Mouse (Mus musculus) G1E (cell line): ENCODE data around the gene Sh3rf3. TPM values are rescaled to one million over a fixed set of nuclear protein-coding genes. Genes with fewer than 3 reads are reported as not detected.

ENCODE experiments used
- ATAC-seq: 2 replicates; pipeline ENCODE4 v1.8.0; 2016; ENCODE audit warnings: mild to moderate bottlenecking; ENCODE audit not compliant: insufficient number of reproducible peaks, poor library complexity, low FRiP score, severe bottlenecking; ENCODE audit errors: extremely low read depth
- DNase-seq: peaks from one replicate; pipeline ENCODE4 v3.0.0; 2012; ENCODE audit warnings: low spot score
- H3K27me3 ChIP-seq: 2 replicates; pipeline ENCODE4 v1.6.1; 2012; ENCODE audit warnings: mild to moderate bottlenecking, low read length, inconsistent platforms; ENCODE audit not compliant: insufficient read depth
- H3K36me3 ChIP-seq: replicated peaks from 2 replicates; pipeline ENCODE3; 2012; ENCODE audit warnings: mild to moderate bottlenecking, inconsistent platforms
- H3K4me1 ChIP-seq: 2 replicates; pipeline ENCODE4 v1.6.1; 2012; ENCODE audit warnings: low read depth, low read length, inconsistent platforms, mixed read lengths; ENCODE audit not compliant: insufficient read depth
- H3K4me3 ChIP-seq: 2 replicates; pipeline ENCODE4 v1.5.1; 2012; ENCODE audit warnings: low read depth, mild to moderate bottlenecking, inconsistent platforms, low read length, moderate library complexity, mixed read lengths
- H3K9me3 ChIP-seq: replicated peaks from 2 replicates; pipeline ENCODE4 v1.6.1; 2012; ENCODE audit warnings: inconsistent platforms
- CTCF ChIP-seq: IDR thresholded peaks from 2 replicates; pipeline ENCODE4 v1.5.1; 2012; ENCODE audit warnings: low read depth, low read length, inconsistent platforms, mixed read lengths
- GATA1 ChIP-seq: IDR thresholded peaks from 2 replicates; pipeline ENCODE4 v1.6.1; 2012; ENCODE audit warnings: borderline replicate concordance, low read length, inconsistent platforms, mixed read lengths
- GATA2 ChIP-seq: IDR thresholded peaks from 2 replicates; pipeline ENCODE4 v1.6.1; 2012; ENCODE audit warnings: low read depth, low read length, inconsistent platforms, borderline replicate concordance
- POLR2AphosphoS5 ChIP-seq: IDR thresholded peaks from 2 replicates; pipeline ENCODE4 v1.6.1; 2012; ENCODE audit warnings: low read depth, low read length, inconsistent platforms; ENCODE audit not compliant: insufficient replicate concordance
- TAL1 ChIP-seq: conservative IDR thresholded peaks from 2 replicates; pipeline ENCODE4 v1.6.1; 2012; ENCODE audit warnings: low read depth, low read length, inconsistent platforms, mixed read lengths
- polyA plus RNA-seq: library from polyadenylated mRNA; stranded (reverse); fragments of >175 nt; gene quantifications from 2 replicates; pipeline ENCODE4 v1.2.3, GENCODE M21; 2012
- total RNA-seq, 2 experiments: library from RNA; stranded (forward) in 1 of 2; stranded (reverse) in 1 of 2; fragments of 200-1000 nt in 1 of 2; fragments of >200 nt in 1 of 2; fragmentation: Nextera tagmentation in 1 of 2; gene quantifications; 2 replicates each; pipeline ENCODE4 v1.2.3; 2014 to 2017

The Sh3rf3 gene
- total and polyA plus RNA-seq, 3 experiments, result 0.22 TPM; not detected in 2

DNA sequence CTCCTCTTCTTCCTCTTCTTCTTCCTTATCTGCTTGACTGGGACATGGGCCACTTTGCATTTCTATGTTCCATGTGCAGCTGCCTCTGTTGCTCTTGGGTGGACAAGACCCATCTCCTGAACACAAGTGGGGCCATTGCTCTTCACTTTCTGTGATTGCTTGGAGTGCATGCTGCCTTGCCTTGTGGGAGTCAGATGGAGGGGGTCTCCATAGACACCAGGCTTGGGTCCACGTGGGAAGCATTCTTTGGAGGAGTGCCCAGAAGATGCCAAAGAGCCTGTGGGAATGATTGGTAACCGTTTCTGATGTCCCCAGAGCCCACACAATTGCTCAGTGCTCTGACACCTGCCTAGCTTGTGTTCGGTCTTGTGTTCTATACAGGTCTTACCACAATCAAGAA lies 124.4 kb downstream of the Sh3rf3 start:
- no peaks in the 10 kb centered on the region for H3K27me3 ChIP-seq
- DNase-seq (no peak), ATAC-seq (no peak)
- no peaks in the 10 kb centered on the region for H3K36me3 ChIP-seq
- no peaks in the 10 kb centered on the region for H3K4me1 ChIP-seq
- H3K9me3 ChIP-seq, result no peaks in the 10 kb centered on the region
- no peak for TF ChIP-seq CTCF
- no peak for TF ChIP-seq POLR2AphosphoS5
- no peak for TF ChIP-seq GATA2
- no peak for TF ChIP-seq GATA1
- TF ChIP-seq TAL1, result no peak
- H3K4me3 ChIP-seq, result no peak overlapping the region

DNA sequence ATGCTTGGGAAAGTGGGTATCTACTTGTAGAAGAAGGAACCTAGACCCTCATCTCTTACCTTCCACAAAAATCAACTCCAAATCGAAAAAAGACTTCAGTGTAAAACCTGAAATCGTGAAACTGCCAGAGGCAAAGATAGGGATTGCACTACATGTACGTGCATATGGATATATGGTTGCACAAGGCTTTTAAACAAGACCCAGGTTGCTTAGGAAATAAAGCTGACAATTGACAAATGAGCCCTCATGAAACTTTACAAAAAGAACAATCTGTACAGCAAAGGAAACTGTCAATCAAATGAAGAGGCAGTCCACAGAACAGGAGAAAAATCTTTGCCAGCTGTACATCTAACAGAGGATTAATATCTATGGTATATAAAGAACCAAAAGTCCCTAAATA lies 129.7 kb downstream of the Sh3rf3 start:
- TF ChIP-seq TAL1, result no peak
- no peak overlapping the region for H3K4me3 ChIP-seq
- no peaks in the 10 kb centered on the region for H3K4me1 ChIP-seq
- ATAC-seq, result no peak
- DNase-seq, result no peak
- no peaks in the 10 kb centered on the region for H3K9me3 ChIP-seq
- no peaks in the 10 kb centered on the region for H3K27me3 ChIP-seq
- H3K36me3 ChIP-seq, result no peaks in the 10 kb centered on the region

DNA sequence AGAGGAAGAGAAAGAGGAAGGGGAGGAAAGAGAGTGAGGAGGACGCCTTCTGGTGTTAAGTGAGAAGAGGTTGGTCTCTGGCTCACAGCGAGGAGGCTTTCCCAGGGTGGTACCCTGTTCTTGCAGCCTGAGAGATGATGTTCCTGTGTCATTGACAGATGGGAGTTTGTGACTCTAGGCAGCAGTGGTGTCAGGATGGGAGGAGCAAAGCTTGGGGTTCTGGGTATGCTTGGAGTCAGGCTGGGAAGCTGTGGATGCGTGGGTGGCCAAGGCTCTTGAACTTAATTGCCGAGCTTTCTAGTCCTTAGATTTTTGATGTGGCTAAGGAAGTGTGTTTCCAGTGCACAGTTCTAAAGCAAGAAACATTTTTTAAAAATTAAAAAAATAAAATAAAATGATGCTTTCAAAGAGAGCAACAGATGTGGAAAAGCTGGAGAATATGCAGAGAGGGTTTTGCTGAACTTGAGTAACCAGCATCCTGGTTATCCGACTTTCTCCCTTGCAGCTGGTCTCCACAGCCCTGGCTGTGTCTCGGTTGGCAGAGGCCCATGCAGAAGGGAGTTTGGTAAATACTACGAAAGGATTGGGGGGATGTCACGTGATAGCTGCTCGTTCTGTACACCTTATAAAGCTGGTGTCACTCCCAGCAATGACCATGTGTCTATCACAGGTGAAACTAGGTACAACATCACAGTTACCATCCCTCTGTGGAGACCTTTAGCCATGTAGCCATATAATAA lies 130.7 kb downstream of the Sh3rf3 start:
- H3K27me3 ChIP-seq, result no peaks in the 10 kb centered on the region
- H3K4me3 ChIP-seq, result no peak overlapping the region
- no peak for ATAC-seq
- TF ChIP-seq TAL1 (no peak), POLR2AphosphoS5 (no peak), GATA1 (no peak), GATA2 (no peak), CTCF (no peak)
- no peak for DNase-seq
- no peaks in the 10 kb centered on the region for H3K4me1 ChIP-seq
- H3K9me3 ChIP-seq, result no peaks in the 10 kb centered on the region
- H3K36me3 ChIP-seq, result no peaks in the 10 kb centered on the region

DNA sequence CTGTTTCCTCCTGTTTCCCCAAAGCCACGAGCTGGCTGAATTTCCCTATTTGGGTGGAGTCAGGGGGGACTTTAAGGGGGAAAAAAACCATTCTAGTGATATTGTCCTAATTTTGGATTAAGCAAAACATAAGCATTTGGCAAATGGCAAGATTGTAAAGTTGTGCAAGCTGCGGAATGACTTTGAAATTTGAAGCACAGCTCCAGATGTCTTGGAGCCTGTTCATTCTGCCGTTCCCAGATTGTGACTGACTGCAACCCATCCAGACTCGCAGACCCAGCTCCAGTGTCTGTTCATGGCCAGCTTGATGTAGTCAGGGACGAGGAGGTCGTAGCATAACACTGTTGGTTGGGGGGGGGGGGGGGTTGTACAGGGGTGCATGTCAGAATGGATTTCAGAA lies 131.8 kb downstream of the Sh3rf3 start:
- no peaks in the 10 kb centered on the region for H3K4me1 ChIP-seq
- no peaks in the 10 kb centered on the region for H3K9me3 ChIP-seq
- TF ChIP-seq GATA2, result no peak
- no peak for TF ChIP-seq POLR2AphosphoS5
- no peak for TF ChIP-seq TAL1
- no peak for TF ChIP-seq GATA1
- ATAC-seq (no peak), DNase-seq (no peak)
- no peaks in the 10 kb centered on the region for H3K36me3 ChIP-seq
- no peaks in the 10 kb centered on the region for H3K27me3 ChIP-seq
- H3K4me3 ChIP-seq, result no peak overlapping the region

DNA sequence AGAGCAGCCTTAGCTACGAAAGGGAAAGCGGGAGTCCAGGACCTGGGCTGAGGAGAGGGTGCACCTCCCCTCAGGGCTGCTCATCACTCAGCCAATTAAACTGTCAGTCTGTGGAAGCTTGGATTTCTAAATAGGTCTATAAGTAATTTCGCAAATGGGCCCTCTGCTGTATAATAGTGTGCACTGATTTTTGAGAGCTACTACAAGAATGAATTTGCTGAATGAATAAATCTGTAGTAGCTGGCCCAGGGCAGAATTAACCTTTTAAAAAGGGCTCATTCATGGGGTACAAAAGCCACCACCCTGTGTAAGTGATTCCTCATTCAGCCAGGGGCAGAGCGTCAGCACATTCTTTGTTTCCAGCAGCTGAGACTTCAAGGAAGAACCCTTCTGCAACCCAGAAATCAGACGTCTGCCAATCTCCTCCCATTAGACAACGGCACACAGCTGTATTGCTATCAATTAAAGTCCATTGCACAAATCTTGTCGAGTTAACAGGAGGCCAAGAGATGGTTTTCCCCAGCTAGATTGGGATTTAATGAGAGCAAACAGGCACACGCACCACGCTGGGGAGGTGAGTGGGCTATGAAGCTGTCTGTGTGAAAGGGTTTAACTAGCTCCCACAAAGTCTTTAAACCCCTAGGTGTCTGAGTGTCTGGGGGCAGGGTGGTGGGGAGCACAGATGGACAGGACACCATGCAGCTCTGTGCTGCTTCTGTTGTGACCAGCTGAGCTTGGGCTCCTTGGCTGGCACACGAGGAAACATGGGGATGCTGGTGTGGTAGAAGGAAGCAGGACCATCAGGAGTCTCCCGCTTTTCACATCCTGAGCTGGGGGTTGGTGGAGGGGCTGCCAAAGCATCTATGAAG lies 136.8 kb downstream of the Sh3rf3 start:
- Histone ChIP-seq H3K4me1 (no peaks in the 10 kb centered on the region), H3K36me3 (no peaks in the 10 kb centered on the region), H3K4me3 (no peak overlapping the region), H3K27me3 (no peaks in the 10 kb centered on the region), H3K9me3 (no peaks in the 10 kb centered on the region)
- no peak for DNase-seq
- ATAC-seq, result no peak
- TF ChIP-seq GATA2, result no peak
- TF ChIP-seq CTCF, result no peak

DNA sequence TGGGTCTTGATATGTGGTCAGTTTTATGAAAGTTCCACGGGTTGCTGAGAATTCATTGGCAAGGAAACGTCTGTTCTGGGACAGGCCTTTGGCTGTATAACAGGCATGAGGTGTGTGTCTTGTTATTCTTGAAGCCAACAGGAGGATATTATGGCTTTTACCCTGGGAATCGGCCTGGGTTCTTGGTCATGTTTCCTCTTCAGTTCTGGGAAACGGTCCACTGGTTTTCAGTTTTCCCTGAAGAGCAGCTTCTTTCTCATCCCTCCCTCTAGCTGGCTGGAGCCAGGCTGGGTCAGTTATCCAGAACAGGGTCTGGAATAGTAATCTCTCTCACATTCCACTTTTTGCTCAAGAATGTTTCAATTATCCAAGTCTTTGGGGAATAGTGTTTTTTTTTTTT lies 147.0 kb downstream of the Sh3rf3 start:
- TF ChIP-seq GATA1, result no peak
- no peak for TF ChIP-seq POLR2AphosphoS5
- no peak for TF ChIP-seq TAL1
- TF ChIP-seq CTCF, result no peak
- TF ChIP-seq GATA2, result no peak
- no peak overlapping the region for H3K4me3 ChIP-seq
- H3K4me1 ChIP-seq, result no peaks in the 10 kb centered on the region
- H3K9me3 ChIP-seq, result no peaks in the 10 kb centered on the region
- ATAC-seq (no peak), DNase-seq (no peak)
- H3K36me3 ChIP-seq, result no peaks in the 10 kb centered on the region
- H3K27me3 ChIP-seq, result no peaks in the 10 kb centered on the region
